Mouse (Mus musculus) left cerebral cortex, postnatal 36 days (tissue): ENCODE data around the gene Chic2. TPM values are rescaled to one million over a fixed set of nuclear protein-coding genes. Genes with fewer than 3 reads are reported as not detected.

Experiments used
- DNase-seq, 2 experiments: peaks; one replicate each; pipeline ENCODE4 v3.0.0; 2021 to 2022; ENCODE audit warnings: low spot score in 2 of 2, mixed read lengths in 1 of 2
- intact Hi-C: fragments of 180-260 bp; cut with DNase I; formaldehyde crosslinking; loops from one replicate; pipeline ENCODE4 v1.15.1; 2025
- total RNA-seq, 2 experiments: library from RNA; stranded (reverse); gene quantifications; 2 replicates each; pipeline ENCODE4 v1.2.3; 2021

The Chic2 gene
- total RNA-seq, 2 experiments from 2014 or later: 15.3 to 18.8 TPM

GRCm38 (mm10) chr5:74949298-74949697, 95.3 kb downstream of the Chic2 start:
- intact Hi-C loops: loop anchor here (10.0 kb wide), 2 partner anchors 314 to 634 kb away; no protein-coding TSS in a partner anchor
- DNase-seq: peak in 1 of 2 experiments; percentile 31

GRCm38 (mm10) chr5:74948482-74948881, 96.1 kb downstream of the Chic2 start:
- intact Hi-C loops: loop anchor here (10.0 kb wide), 2 partner anchors 314 to 634 kb away; no protein-coding TSS in a partner anchor
- no peak for DNase-seq

Other genes with a start within 250 kb of the Chic2 start
- gene Gsx2, start 30.8 kb upstream of the Chic2 start, total RNA-seq: under 1 TPM in 1 of 2 experiments, not detected in 1; 0.39 TPM
- 10 to 100 TPM; 41.2 to 42.5 TPM for gene Pdgfra, start 107.5 kb upstream of the Chic2 start, total RNA-seq